14 mouse cellular contexts compared by ENCODE assay signal in genomic region chr17:70442976-70443375, GRCm38 (mm10).
A peak's percentile ranks its signal among the peaks of the same experiment; 100 is the strongest.
DNase-seq lines count a peak whose midpoint lies in the region; ATAC-seq and TF ChIP-seq lines count a peak whose summit lies in the region.
"Had no signal": no experiment of that assay in that cellular context is flagged by ENCODE, and none has a peak within 500 bp of the region (broad histone marks: within the 10 kb centered on the region; RNA-seq: fewer than 3 reads in every experiment).

No protein-coding gene starts in this region.

- TF ChIP-seq POLR2A in liver, adult 2 months (IDR thresholded peaks at IDR 0.05; ENCODE audit: extremely low read depth, insufficient read depth, low read length) = no peak

- 85% methylated on average over 14 of the region's 14 CpGs for WGBS in liver, adult 2 months
- WGBS in liver, embryonic 12.5 days (ENCODE audit: insufficient replicate concordance) = 85% methylated on average over 14 of the region's 14 CpGs
- WGBS in midbrain, embryonic 15.5 days = 87% methylated on average over 14 of the region's 14 CpGs

- no peaks in the 10 kb centered on the region for H3K79me2 ChIP-seq in liver, adult 2 months (ENCODE audit: control insufficient read depth, insufficient read depth, low read length)

- H3K36me3 ChIP-seq in liver, adult 2 months (ENCODE audit: control insufficient read depth, insufficient read depth, low read length) = no peaks in the 10 kb centered on the region
- H3K36me3 ChIP-seq in liver, embryonic 12.5 days = no peaks in the 10 kb centered on the region
- no peaks in the 10 kb centered on the region for H3K36me3 ChIP-seq in midbrain, embryonic 15.5 days (replicated peaks)
- H3K36me3 ChIP-seq: embryonic facial prominence, embryonic 13.5 days; heart, embryonic 12.5 days; hindbrain, embryonic 13.5 days; stomach, embryonic 15.5 days had no signal

- no peak for TF ChIP-seq CTCF in liver, adult 2 months (IDR thresholded peaks at IDR 0.05; ENCODE audit: low read depth, low read length)
- TF ChIP-seq CTCF in left cerebral cortex, adult 2 months (IDR thresholded peaks at IDR 0.05) = no peak

- no peaks in the 10 kb centered on the region for H3K4me1 ChIP-seq in liver, adult 2 months (ENCODE audit: control insufficient read depth, insufficient read depth, low read length)
- no peaks in the 10 kb centered on the region for H3K4me1 ChIP-seq in liver, embryonic 12.5 days
- H3K4me1 ChIP-seq in midbrain, embryonic 15.5 days = no peaks in the 10 kb centered on the region
- H3K4me1 ChIP-seq: embryonic facial prominence, embryonic 13.5 days; heart, embryonic 12.5 days; hindbrain, embryonic 13.5 days; stomach, embryonic 15.5 days had no signal

- no peaks in the 10 kb centered on the region for H3K9me3 ChIP-seq in liver, embryonic 12.5 days (replicated peaks)
- H3K9me3 ChIP-seq in midbrain, embryonic 15.5 days = no peaks in the 10 kb centered on the region
- H3K9me3 ChIP-seq: embryonic facial prominence, embryonic 13.5 days; hindbrain, embryonic 13.5 days; stomach, embryonic 15.5 days had no signal

- no peak for ATAC-seq in liver, embryonic 12.5 days
- no peak for ATAC-seq in midbrain, embryonic 15.5 days (replicated peaks)
- ATAC-seq: CD4-positive, CD25-positive, alpha-beta regulatory T cell, adult 4 months had no signal

- intact Hi-C loops in left cerebral cortex, adult 2 months (cut with DNase I) = loop anchor here (5.0 kb wide), 1 partner anchor 44 kb away; no protein-coding TSS in a partner anchor

- no peak overlapping the region for H3K4me2 ChIP-seq in liver, embryonic 12.5 days
- no peak overlapping the region for H3K4me2 ChIP-seq in midbrain, embryonic 15.5 days
- H3K4me2 ChIP-seq: embryonic facial prominence, embryonic 13.5 days; heart, embryonic 12.5 days; hindbrain, embryonic 13.5 days; stomach, embryonic 15.5 days had no signal

- no peak overlapping the region for H3K27ac ChIP-seq in liver, adult 2 months (replicated peaks; ENCODE audit: insufficient read depth, low read depth, low read length)
- no peak overlapping the region for H3K27ac ChIP-seq in liver, embryonic 12.5 days
- H3K27ac ChIP-seq in left cerebral cortex, adult 2 months = peak overlapping the region; percentile 62
- no peak overlapping the region for H3K27ac ChIP-seq in midbrain, embryonic 15.5 days
- H3K27ac ChIP-seq: embryonic facial prominence, embryonic 13.5 days; hindbrain, embryonic 13.5 days; stomach, embryonic 15.5 days had no signal

- H3K4me3 ChIP-seq in liver, adult 2 months (ENCODE audit: insufficient read depth, low read depth, low read length) = no peak overlapping the region
- H3K4me3 ChIP-seq in liver, embryonic 12.5 days = no peak overlapping the region
- H3K4me3 ChIP-seq in left cerebral cortex, adult 2 months = no peak overlapping the region
- no peak overlapping the region for H3K4me3 ChIP-seq in midbrain, embryonic 15.5 days
- H3K4me3 ChIP-seq: embryonic facial prominence, embryonic 13.5 days; heart, embryonic 12.5 days; hindbrain, embryonic 13.5 days; stomach, embryonic 15.5 days had no signal

- peak; percentile 18 for DNase-seq in liver, adult 2 months (ENCODE audit: extremely low read depth, low read depth, low spot score)
- DNase-seq in cerebellum, postnatal 14 days = peak; percentile 78 to 79
- peak in 1 of 2 experiments; percentile 39 for DNase-seq in left cerebral cortex, adult 2 months (ENCODE audit: extremely low spot score in 1 of 2, low spot score in 2 of 2)
- peak; percentile 48 for DNase-seq in right cerebral cortex, postnatal 4 days
- DNase-seq in adrenal gland, postnatal 36 days = no peak
- no peak for DNase-seq in retina, postnatal 1 day
- DNase-seq: lung, adult 18-20 months had no signal

- no peaks in the 10 kb centered on the region for H3K27me3 ChIP-seq in liver, adult 2 months (ENCODE audit: control insufficient read depth, insufficient read depth, low read length)
- H3K27me3 ChIP-seq in liver, embryonic 12.5 days (replicated peaks) = no peaks in the 10 kb centered on the region
- H3K27me3 ChIP-seq in midbrain, embryonic 15.5 days (replicated peaks) = no peaks in the 10 kb centered on the region
- H3K27me3 ChIP-seq: embryonic facial prominence, embryonic 13.5 days; heart, embryonic 12.5 days; hindbrain, embryonic 13.5 days; stomach, embryonic 15.5 days had no signal

- H3K9ac ChIP-seq in liver, adult 2 months (ENCODE audit: low read depth, low read length) = no peak overlapping the region
- H3K9ac ChIP-seq in liver, embryonic 12.5 days = no peak overlapping the region
- no peak overlapping the region for H3K9ac ChIP-seq in midbrain, embryonic 15.5 days
- H3K9ac ChIP-seq: embryonic facial prominence, embryonic 13.5 days; heart, embryonic 12.5 days; hindbrain, embryonic 13.5 days; stomach, embryonic 15.5 days had no signal

Comparison
In these comparisons a context has a peak if more than half of its experiments do, and no peak if none do; other contexts are left out.
1. DNase-seq: peak in liver, adult 2 months (single experiment), cerebellum, postnatal 14 days (2 of 2) and right cerebral cortex, postnatal 4 days (single experiment); none in adrenal gland, postnatal 36 days (0 of 2) and retina, postnatal 1 day (single experiment).